Mouse (Mus musculus) hindbrain, embryonic 16.5 days (tissue): ENCODE measurements around the gene Aldh5a1. TPM values are rescaled to one million over a fixed set of nuclear protein-coding genes. Genes with fewer than 3 reads are reported as not detected.

ENCODE experiments used
- ATAC-seq: fragments of 200-750 bp; cut with Nextera tagmentation; 2 replicates; pipeline ENCODE4 v1.8.0; 2017; ENCODE audit warnings: moderate TSS enrichment, moderate library complexity
- H3K27ac ChIP-seq: fragments of 300-500 bp; sonication (generic); 2 replicates; pipeline ENCODE4 v1.5.1; 2014; ENCODE audit warnings: low read depth, mild to moderate bottlenecking, control low read depth, low read length, moderate library complexity
- H3K27me3 ChIP-seq: fragments of 300-500 bp; sonication (generic); replicated peaks from 2 replicates; pipeline ENCODE4 v1.6.1; 2014; ENCODE audit warnings: low read length; ENCODE audit not compliant: control insufficient read depth, insufficient read depth
- H3K36me3 ChIP-seq: fragments of 300-500 bp; sonication (generic); 2 replicates; pipeline ENCODE4 v1.6.1; 2014; ENCODE audit warnings: mild to moderate bottlenecking, low read length, moderate library complexity, mixed read lengths; ENCODE audit not compliant: control insufficient read depth, insufficient read depth
- H3K4me1 ChIP-seq: fragments of 300-500 bp; sonication (generic); 2 replicates; pipeline ENCODE4 v1.6.1; 2014; ENCODE audit warnings: low read depth, low read length; ENCODE audit not compliant: control insufficient read depth, insufficient read depth
- H3K4me2 ChIP-seq: fragments of 300-500 bp; sonication (generic); 2 replicates; pipeline ENCODE4 v1.6.1; 2014; ENCODE audit warnings: mild to moderate bottlenecking, low read length, control low read depth, moderate library complexity
- H3K4me3 ChIP-seq: fragments of 300-500 bp; sonication (generic); 2 replicates; pipeline ENCODE4 v1.5.1; 2014; ENCODE audit warnings: mild to moderate bottlenecking, low read length, control low read depth, moderate library complexity
- H3K9ac ChIP-seq: fragments of 300-500 bp; sonication (generic); 2 replicates; pipeline ENCODE4 v1.6.1; 2014; ENCODE audit warnings: low read depth, mild to moderate bottlenecking, control low read depth, low read length, moderate library complexity
- H3K9me3 ChIP-seq: fragments of 300-500 bp; sonication (generic); 2 replicates; pipeline ENCODE4 v1.6.1; 2014; ENCODE audit warnings: mild to moderate bottlenecking, low read length, moderate library complexity; ENCODE audit not compliant: control insufficient read depth
- WGBS: fragments of 180-500 bp; shearing (Covaris S2); extraction: QIAGEN DNeasy Blood & Tissue Kit; methylation state at CpG from one replicate; pipeline ENCODE4 v1.1.7; 2014; 5-methylcytosine and 5-hydroxymethylcytosine counted together
- polyA plus RNA-seq: library from polyadenylated mRNA; unstranded; fragments of >200 nt; fragmentation: Nextera tagmentation; extraction: Ambion mirVana; gene quantifications from 2 replicates; pipeline ENCODE4 v1.2.1, GENCODE M21; 2015

The Aldh5a1 gene
- polyA plus RNA-seq, 1 experiment from 2014 or later = 15.8 TPM

DNA sequence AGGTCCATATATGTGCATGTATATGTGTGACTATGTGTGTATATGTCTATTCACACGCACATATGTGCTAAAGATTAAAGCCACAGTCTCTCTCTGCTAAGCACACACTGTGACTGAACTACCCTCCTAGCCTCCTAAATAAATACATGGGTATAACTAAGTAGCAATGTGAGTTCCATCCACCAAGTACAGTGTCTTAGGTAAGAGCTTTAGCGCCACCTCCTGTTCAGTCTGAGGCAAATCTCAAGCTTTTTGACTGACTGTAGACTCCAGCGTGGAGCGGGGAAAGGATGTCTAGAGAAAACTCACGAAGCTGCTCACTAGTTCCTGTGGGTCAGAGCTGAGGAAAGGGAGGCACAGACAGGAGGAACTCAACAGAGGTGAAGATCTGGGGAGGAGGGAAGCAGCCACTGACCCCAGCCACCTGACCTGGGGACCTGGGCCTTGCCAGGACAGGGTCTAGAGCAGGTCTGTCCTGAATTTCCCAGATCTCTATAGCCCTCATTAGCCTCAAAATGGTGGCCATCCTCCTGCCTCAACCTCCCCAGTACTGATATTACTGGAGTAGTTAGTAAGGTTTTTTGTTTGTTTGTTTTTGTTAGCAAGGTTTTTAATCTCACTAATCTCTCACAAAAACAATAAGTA, 17.0 kb downstream of the Aldh5a1 start:
- H3K36me3 ChIP-seq = peaks cover 46% of the 10 kb centered on the region
- no peaks in the 10 kb centered on the region for H3K4me1 ChIP-seq
- H3K27me3 ChIP-seq = no peaks in the 10 kb centered on the region
- no peak overlapping the region for H3K4me3 ChIP-seq
- no peak overlapping the region for H3K4me2 ChIP-seq
- ATAC-seq = peak; percentile 91
- no peak overlapping the region for H3K9ac ChIP-seq
- no peaks in the 10 kb centered on the region for H3K9me3 ChIP-seq
- no peak overlapping the region for H3K27ac ChIP-seq
- 33% methylated on average over 5 of the region's 5 CpGs for WGBS

DNA sequence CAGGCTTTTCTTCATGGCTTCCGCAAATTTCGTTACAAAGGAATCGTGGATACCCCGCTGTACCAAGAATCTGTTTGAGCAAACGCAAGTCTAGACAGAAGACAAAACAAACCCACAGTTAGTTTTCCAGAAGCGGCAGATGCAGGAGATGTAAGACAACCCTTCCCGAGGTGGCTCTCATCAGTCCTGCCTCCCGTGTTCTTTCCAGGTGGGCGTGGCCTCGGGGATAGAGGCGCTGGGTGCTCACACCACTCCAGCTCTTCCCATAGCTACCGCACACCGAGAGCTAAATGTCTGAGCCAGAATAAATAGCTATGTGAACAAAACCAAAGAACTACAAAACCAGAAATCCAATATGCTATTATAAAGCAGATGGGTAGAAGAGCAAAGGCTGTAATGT, 21.6 kb downstream of the Aldh5a1 start:
- no peaks in the 10 kb centered on the region for H3K4me1 ChIP-seq
- peaks cover 28% of the 10 kb centered on the region for H3K36me3 ChIP-seq
- H3K4me3 ChIP-seq = no peak overlapping the region
- no peak overlapping the region for H3K27ac ChIP-seq
- H3K9ac ChIP-seq = no peak overlapping the region
- no peaks in the 10 kb centered on the region for H3K9me3 ChIP-seq
- ATAC-seq = no peak
- no peak overlapping the region for H3K4me2 ChIP-seq
- H3K27me3 ChIP-seq = no peaks in the 10 kb centered on the region
- WGBS = 71% methylated on average over 13 of the region's 13 CpGs

DNA sequence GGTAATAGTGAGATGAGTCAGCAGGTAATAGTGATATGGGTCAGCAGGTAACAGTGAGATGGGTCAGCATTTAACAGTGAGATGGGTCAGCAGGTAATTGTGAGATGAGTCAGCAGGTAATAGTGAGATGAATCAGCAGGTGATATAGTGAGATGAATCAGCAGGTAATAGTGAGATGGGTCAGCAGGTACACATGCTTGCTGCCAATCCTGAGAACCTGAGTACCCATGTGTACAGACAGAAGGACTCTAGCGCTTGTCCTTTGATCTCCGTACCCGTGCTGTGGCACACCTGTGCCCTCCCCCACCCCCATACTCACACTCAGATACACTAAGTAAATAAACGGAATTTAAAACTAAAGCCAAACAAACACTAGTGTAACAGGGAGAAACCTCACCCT, 22.5 kb downstream of the Aldh5a1 start:
- no peak overlapping the region for H3K9ac ChIP-seq
- H3K4me2 ChIP-seq = no peak overlapping the region
- H3K4me3 ChIP-seq = no peak overlapping the region
- no peak for ATAC-seq
- H3K27me3 ChIP-seq = no peaks in the 10 kb centered on the region
- H3K27ac ChIP-seq = no peak overlapping the region
- no peaks in the 10 kb centered on the region for H3K4me1 ChIP-seq
- 92% methylated on average over 4 of the region's 4 CpGs for WGBS
- no peaks in the 10 kb centered on the region for H3K9me3 ChIP-seq
- peaks cover 28% of the 10 kb centered on the region for H3K36me3 ChIP-seq

DNA sequence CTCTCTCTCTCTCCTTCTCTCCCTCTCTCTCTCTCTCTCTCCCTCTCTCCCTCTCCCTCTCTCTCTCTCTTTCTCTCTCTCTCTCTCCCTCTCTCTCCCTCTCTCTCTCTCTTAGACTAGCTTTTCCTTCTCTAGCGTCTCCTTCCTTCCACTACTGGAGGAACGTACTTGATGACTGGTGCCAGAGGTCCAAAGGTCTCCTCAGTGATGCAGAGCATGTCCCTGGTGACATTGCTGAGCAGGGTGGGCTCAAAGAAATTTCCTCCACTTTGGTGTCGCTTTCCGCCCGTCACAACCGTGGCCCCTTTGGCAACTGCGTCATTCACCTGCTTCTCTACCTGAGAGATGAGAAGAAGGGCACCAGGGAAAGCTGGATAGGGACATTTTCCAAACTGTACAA, 23.9 kb downstream of the Aldh5a1 start:
- no peak overlapping the region for H3K27ac ChIP-seq
- no peak for ATAC-seq
- WGBS = 92% methylated on average over 7 of the region's 7 CpGs
- peaks cover 21% of the 10 kb centered on the region for H3K36me3 ChIP-seq
- H3K27me3 ChIP-seq = no peaks in the 10 kb centered on the region
- no peaks in the 10 kb centered on the region for H3K9me3 ChIP-seq
- H3K4me1 ChIP-seq = no peaks in the 10 kb centered on the region
- no peak overlapping the region for H3K4me3 ChIP-seq
- no peak overlapping the region for H3K9ac ChIP-seq
- H3K4me2 ChIP-seq = no peak overlapping the region

DNA sequence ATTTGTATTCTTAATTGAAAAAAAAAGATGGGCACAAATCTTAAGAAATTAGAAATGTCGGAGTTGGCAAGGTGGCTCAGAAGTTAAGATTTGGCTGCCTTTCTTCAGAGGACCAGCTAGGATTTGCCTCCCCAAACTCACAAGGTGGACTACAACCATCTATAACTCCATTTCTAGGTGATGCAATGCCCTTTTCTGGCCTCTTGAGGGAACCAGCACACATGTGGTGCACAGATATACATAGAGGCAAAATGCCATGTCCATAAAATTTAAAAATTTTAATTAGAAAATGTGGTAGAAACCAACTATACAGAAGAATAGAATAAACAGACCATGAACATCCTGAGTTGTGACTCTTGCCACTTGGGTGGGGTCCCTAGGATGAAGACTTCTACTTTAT, 28.3 kb downstream of the Aldh5a1 start:
- H3K9me3 ChIP-seq = no peaks in the 10 kb centered on the region
- H3K9ac ChIP-seq = no peak overlapping the region
- H3K4me1 ChIP-seq = no peaks in the 10 kb centered on the region
- no peak for ATAC-seq
- H3K4me2 ChIP-seq = no peak overlapping the region
- H3K4me3 ChIP-seq = no peak overlapping the region
- no peak overlapping the region for H3K27ac ChIP-seq
- peaks cover 2% of the 10 kb centered on the region for H3K36me3 ChIP-seq
- H3K27me3 ChIP-seq = no peaks in the 10 kb centered on the region
- 97% methylated on average over 1 of the region's 1 CpGs for WGBS

DNA sequence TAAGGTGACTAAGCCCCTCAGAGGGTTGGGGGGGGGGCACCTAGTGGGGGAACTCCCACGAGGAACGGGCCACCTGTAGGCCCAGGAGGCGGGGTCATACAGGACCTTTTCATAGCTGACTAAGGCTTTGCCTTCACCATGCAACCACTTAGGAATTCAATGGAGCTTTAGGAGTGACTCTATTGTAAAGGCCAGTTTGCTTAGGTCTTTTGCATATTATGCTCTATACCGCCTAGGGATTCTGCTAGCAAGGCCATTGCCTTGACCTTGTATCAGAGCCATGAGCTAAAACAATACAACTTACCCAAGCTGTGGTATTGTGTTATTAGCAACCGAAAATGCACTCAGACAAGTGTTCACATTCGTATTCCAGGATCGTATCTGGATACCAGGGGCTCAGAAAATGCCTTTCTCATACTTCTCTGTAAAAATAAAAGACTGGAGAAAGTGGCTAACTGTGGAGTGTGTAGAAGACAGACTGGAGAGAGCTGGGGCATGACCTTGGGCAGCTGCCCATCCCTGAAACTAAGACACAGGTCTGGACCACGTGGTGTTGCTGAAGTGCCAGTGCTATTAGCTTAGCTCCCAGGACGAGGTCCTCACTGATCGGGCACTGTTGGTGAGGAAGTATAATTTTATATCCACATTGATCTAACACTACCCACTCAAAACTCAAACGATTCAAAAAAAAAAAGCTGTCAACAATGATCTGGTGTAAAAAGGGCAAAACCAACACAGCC, 30.5 kb downstream of the Aldh5a1 start:
- WGBS = 78% methylated on average over 11 of the region's 11 CpGs
- H3K9ac ChIP-seq = no peak overlapping the region
- no peak overlapping the region for H3K4me3 ChIP-seq
- ATAC-seq = peak; percentile 63; the same call in 1 of the 2 replicates
- H3K27me3 ChIP-seq = no peaks in the 10 kb centered on the region
- H3K9me3 ChIP-seq = no peaks in the 10 kb centered on the region
- no peak overlapping the region for H3K27ac ChIP-seq
- no peaks in the 10 kb centered on the region for H3K4me1 ChIP-seq
- no peak overlapping the region for H3K4me2 ChIP-seq
- H3K36me3 ChIP-seq = 0 out of 2 replicates have a peak, but pooled peaks cover 2% of the 10 kb centered on the region

DNA sequence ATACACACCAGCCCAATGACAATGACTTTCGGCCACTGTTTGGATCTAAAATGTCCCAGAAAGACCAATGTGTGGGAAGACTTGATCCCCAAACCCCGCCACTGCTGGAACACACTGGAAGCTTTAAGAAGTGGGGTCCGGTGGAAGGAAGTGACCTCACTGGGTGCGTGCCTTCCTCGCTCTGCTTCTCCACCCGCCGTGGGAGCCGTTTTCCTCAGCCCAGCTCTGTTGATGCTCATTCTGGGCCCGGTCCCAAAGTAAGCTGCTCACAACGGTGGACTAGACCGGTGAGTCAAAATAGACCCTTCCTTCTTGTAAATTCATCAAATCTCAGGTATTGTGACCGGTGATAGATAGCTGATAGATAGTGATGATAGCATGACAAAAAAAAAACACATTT, 32.0 kb downstream of the Aldh5a1 start:
- 89% methylated on average over 12 of the region's 12 CpGs for WGBS
- H3K4me3 ChIP-seq = no peak overlapping the region

DNA sequence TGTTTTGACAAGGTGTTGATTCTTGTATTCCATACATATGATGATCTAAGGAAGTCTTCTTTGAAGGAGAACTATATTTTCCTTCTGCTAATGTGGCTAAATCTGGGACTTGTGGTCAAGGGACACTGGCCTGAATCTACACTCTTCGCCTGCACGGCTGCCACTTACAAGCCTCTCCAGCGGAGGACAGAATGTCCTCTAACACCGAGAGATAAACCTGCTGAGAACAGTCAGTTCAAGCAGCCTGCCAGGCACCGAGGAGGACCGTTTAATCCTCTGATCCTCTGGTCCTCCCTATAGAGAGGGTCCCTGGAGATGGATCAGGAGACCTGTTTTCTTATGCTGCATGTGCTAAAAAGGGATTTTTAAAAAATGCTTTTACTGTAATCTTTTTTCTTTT, 34.0 kb downstream of the Aldh5a1 start:
- no peaks in the 10 kb centered on the region for H3K4me1 ChIP-seq
- no peak overlapping the region for H3K4me3 ChIP-seq
- no peak overlapping the region for H3K4me2 ChIP-seq
- no peak overlapping the region for H3K9ac ChIP-seq
- no peak for ATAC-seq
- no peak overlapping the region for H3K27ac ChIP-seq
- H3K36me3 ChIP-seq = peaks cover 7% of the 10 kb centered on the region
- H3K27me3 ChIP-seq = no peaks in the 10 kb centered on the region
- 84% methylated on average over 6 of the region's 6 CpGs for WGBS
- H3K9me3 ChIP-seq = no peaks in the 10 kb centered on the region

More for the DNA sequence above, 32.0 kb downstream of the Aldh5a1 start:
- no peak for ATAC-seq
- Histone ChIP-seq H3K27me3 (no peaks in the 10 kb centered on the region), H3K36me3 (peaks cover 5% of the 10 kb centered on the region), H3K4me2 (no peak overlapping the region), H3K27ac (no peak overlapping the region), H3K9ac (no peak overlapping the region), H3K9me3 (no peaks in the 10 kb centered on the region), H3K4me1 (no peaks in the 10 kb centered on the region)

DNA sequence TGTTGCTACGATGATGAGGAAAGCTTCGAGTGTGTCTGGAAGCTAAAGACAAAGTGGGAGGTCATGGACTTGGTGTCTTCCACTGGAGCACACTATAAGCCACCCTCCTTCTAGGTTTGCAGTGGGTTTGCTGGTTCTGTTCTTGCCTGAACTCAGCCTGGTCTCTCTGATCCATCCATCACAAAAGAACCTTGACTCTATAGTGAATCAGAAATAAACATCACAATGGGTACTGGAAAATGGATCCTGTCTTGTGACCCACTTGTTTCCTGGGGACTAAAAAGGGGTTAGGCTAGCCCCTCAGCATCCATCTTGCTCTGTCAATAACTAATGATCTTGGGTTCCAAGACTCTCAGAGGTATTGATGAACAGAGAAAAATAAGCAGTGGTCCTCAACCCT, 35.5 kb downstream of the Aldh5a1 start:
- Histone ChIP-seq H3K4me2 (no peak overlapping the region), H3K27me3 (no peaks in the 10 kb centered on the region), H3K9me3 (no peaks in the 10 kb centered on the region), H3K36me3 (peaks cover 7% of the 10 kb centered on the region), H3K4me3 (no peak overlapping the region), H3K4me1 (no peaks in the 10 kb centered on the region), H3K27ac (no peak overlapping the region), H3K9ac (no peak overlapping the region)
- ATAC-seq = no peak
- 93% methylated on average over 2 of the region's 2 CpGs for WGBS
